In the genomic region with DNA sequence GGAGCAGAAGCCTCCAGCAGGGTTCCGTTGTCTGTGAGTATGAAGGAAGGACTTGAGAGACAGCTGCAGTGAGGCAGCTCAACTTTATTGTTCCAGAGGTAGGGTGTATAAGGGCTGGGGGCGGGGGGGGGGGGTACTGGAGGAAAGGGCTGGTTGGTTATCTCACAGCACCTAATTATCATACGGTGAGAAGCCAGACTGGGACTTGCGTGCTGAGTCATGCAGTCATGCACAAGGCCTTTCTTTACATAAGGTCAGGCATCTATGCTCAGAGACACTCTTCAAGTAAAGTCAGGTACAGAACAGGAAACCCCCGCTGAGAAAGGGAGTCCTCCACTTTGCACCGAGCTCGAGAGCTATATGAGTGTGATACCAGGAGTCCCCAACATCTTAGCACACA, we compare ENCODE assay signal across 37 mouse cellular contexts. TPM values are rescaled to one million over a fixed set of nuclear protein-coding genes. Genes with fewer than 3 reads are reported as not detected.
A peak's percentile ranks its signal among the peaks of the same experiment; 100 is the strongest.
DNase-seq lines count a peak whose midpoint lies in the region; ATAC-seq and TF ChIP-seq lines count a peak whose summit lies in the region.
"Had no signal": no experiment of that assay in that cellular context is flagged by ENCODE, and none has a peak within 500 bp of the region (broad histone marks: within the 10 kb centered on the region; RNA-seq: fewer than 3 reads in every experiment).

No protein-coding gene starts in this region.

- TF ChIP-seq POLR2A in MEL (IDR thresholded peaks at IDR 0.05; ENCODE audit: control insufficient read depth in 1 of 2, insufficient read depth in 1 of 2, low read depth in 1 of 2, low read length in 2 of 2, poor library complexity in 1 of 2), result peak in 1 of 2 experiments; percentile 44; a peak in 2 of 4 replicates

- no peak for TF ChIP-seq RAD21 in MEL (IDR thresholded peaks at IDR 0.05; ENCODE audit: low read depth, low read length)

- H3K27me3 ChIP-seq in neural tube, embryonic 15.5 days (replicated peaks), result peaks cover 34% of the 10 kb centered on the region
- no peaks in the 10 kb centered on the region for H3K27me3 ChIP-seq in MEL (ENCODE audit: control insufficient read depth in 1 of 2, insufficient read depth in 2 of 2, low read length in 2 of 2)
- H3K27me3 ChIP-seq in stomach, postnatal 0 days (ENCODE audit: control insufficient read depth, insufficient read depth, low read length), result no peaks in the 10 kb centered on the region

- H3K79me2 ChIP-seq in MEL (ENCODE audit: control insufficient read depth, insufficient read depth, low read length, poor library complexity), result no peaks in the 10 kb centered on the region

- H3K4me2 ChIP-seq in neural tube, embryonic 15.5 days, result no peak overlapping the region
- no peak overlapping the region for H3K4me2 ChIP-seq in stomach, postnatal 0 days (replicated peaks; ENCODE audit: low read depth)
- H3K4me2 ChIP-seq: heart, embryonic 11.5 days; hindbrain, embryonic 12.5 days; hindbrain, embryonic 15.5 days had no signal

- no peak overlapping the region for H3K27ac ChIP-seq in neural tube, embryonic 15.5 days (replicated peaks)
- H3K27ac ChIP-seq in MEL (ENCODE audit: control insufficient read depth, low read depth, low read length), result peak overlapping the region; percentile 46
- no peak overlapping the region for H3K27ac ChIP-seq in stomach, postnatal 0 days (replicated peaks)
- H3K27ac ChIP-seq in layer of hippocampus, adult 2 months, result no peak overlapping the region
- H3K27ac ChIP-seq: gastrocnemius, adult 2 months; hindbrain, embryonic 12.5 days; hindbrain, embryonic 15.5 days had no signal

- H3K36me3 ChIP-seq in neural tube, embryonic 15.5 days, result no peaks in the 10 kb centered on the region
- H3K36me3 ChIP-seq in MEL (ENCODE audit: control insufficient read depth in 1 of 2, insufficient read depth in 2 of 2, low read length in 2 of 2), result peaks cover 0 to 16% of the 10 kb centered on the region in 2 experiments; a peak in 2 of 4 replicates
- H3K36me3 ChIP-seq in stomach, postnatal 0 days (ENCODE audit: control insufficient read depth, insufficient read depth, low read length), result no peaks in the 10 kb centered on the region
- H3K36me3 ChIP-seq: G1E; hindbrain, embryonic 12.5 days; hindbrain, embryonic 15.5 days had no signal

- no peaks in the 10 kb centered on the region for H3K9me3 ChIP-seq in neural tube, embryonic 15.5 days (replicated peaks)
- H3K9me3 ChIP-seq in MEL (replicated peaks; ENCODE audit: insufficient read depth, low read length), result no peaks in the 10 kb centered on the region
- H3K9me3 ChIP-seq in stomach, postnatal 0 days (ENCODE audit: control insufficient read depth, low read length), result no peaks in the 10 kb centered on the region
- H3K9me3 ChIP-seq: G1E; hindbrain, embryonic 15.5 days had no signal

- TF ChIP-seq CTCF in MEL (IDR thresholded peaks at IDR 0.05 in 2 of 3, conservative IDR thresholded peaks at IDR 0.05 in 1 of 3; ENCODE audit: control insufficient read depth in 1 of 3, insufficient read depth in 1 of 3, low read depth in 2 of 3, low read length in 3 of 3, poor library complexity in 1 of 3, severe bottlenecking in 1 of 3), result no peak
- no peak for TF ChIP-seq CTCF in stomach, postnatal 0 days (IDR thresholded peaks at IDR 0.05; ENCODE audit: low read depth)
- TF ChIP-seq CTCF in layer of hippocampus, adult 2 months (conservative IDR thresholded peaks at IDR 0.05), result no peak

- no peak for ATAC-seq in neural tube, embryonic 15.5 days (ENCODE audit: low FRiP score)
- 0 out of 2 replicates have a peak, but pooled peaks have one; percentile 37 for ATAC-seq in stomach, postnatal 0 days (ENCODE audit: low FRiP score, low TSS enrichment)
- ATAC-seq in cerebellum, adult (ENCODE audit: insufficient number of reproducible peaks, low FRiP score, low TSS enrichment), result no peak
- ATAC-seq: CD4-positive, CD25-positive, alpha-beta regulatory T cell, adult 4 months; forebrain, embryonic 14.5 days; forebrain, postnatal 0 days; intestine, postnatal 0 days had no signal

- WGBS in neural tube, embryonic 15.5 days, result 78% methylated on average over 7 of the region's 7 CpGs
- WGBS in stomach, postnatal 0 days, result 59% methylated on average over 6 of the region's 7 CpGs

- H3K4me3 ChIP-seq in neural tube, embryonic 15.5 days (replicated peaks), result no peak overlapping the region
- H3K4me3 ChIP-seq in MEL (ENCODE audit: control insufficient read depth in 1 of 2, insufficient read depth in 1 of 2, low read depth in 2 of 2, low read length in 2 of 2), result peak overlapping the region; percentile 8 to 46; a peak in 3 of 4 replicates
- H3K4me3 ChIP-seq in stomach, postnatal 0 days (ENCODE audit: low read depth, low read length), result no peak overlapping the region
- no peak overlapping the region for H3K4me3 ChIP-seq in layer of hippocampus, adult 2 months
- H3K4me3 ChIP-seq: gastrocnemius, adult 2 months; hindbrain, embryonic 12.5 days; hindbrain, embryonic 15.5 days had no signal

- H3K9ac ChIP-seq in neural tube, embryonic 15.5 days (replicated peaks), result no peak overlapping the region
- H3K9ac ChIP-seq in MEL (ENCODE audit: control insufficient read depth, low read depth, low read length, poor library complexity, severe bottlenecking), result peak overlapping the region; percentile 44
- no peak overlapping the region for H3K9ac ChIP-seq in stomach, postnatal 0 days (ENCODE audit: low read length)
- H3K9ac ChIP-seq: forebrain, postnatal 0 days; hindbrain, embryonic 12.5 days; hindbrain, embryonic 15.5 days had no signal

- no peaks in the 10 kb centered on the region for H3K4me1 ChIP-seq in neural tube, embryonic 15.5 days
- H3K4me1 ChIP-seq in MEL (ENCODE audit: control insufficient read depth in 1 of 2, insufficient read depth in 2 of 2, low read length in 2 of 2), result peaks cover 10 to 31% of the 10 kb centered on the region in 2 experiments
- no peaks in the 10 kb centered on the region for H3K4me1 ChIP-seq in stomach, postnatal 0 days (replicated peaks; ENCODE audit: control insufficient read depth, insufficient read depth)
- H3K4me1 ChIP-seq: hindbrain, embryonic 12.5 days; hindbrain, embryonic 15.5 days had no signal

- DNase-seq in neural tube, embryonic 10.5 days (ENCODE audit: extremely low spot score, low spot score), result peak; percentile 10
- peak; percentile 84 for DNase-seq in MEL (ENCODE audit: low read depth, low spot score)
- no peak for DNase-seq in stomach, postnatal 0 days (ENCODE audit: low spot score)
- DNase-seq in layer of hippocampus, adult 2 months (ENCODE audit: low spot score in 2 of 2), result no peak
- DNase-seq: adrenal gland, postnatal 10 days; adrenal gland, postnatal 36 days; cerebellum, adult 11 months; cerebellum, adult 2 months; cerebellum, adult 9-11 months; cerebellum, postnatal 36 days; forebrain, postnatal 0 days; gastrocnemius, adult 2 months; gastrocnemius, postnatal 14 days; heart, adult 11 months had no signal

- TF ChIP-seq EP300 in MEL (IDR thresholded peaks at IDR 0.05; ENCODE audit: low read depth in 1 of 2, low read length in 2 of 2), result no peak
- TF ChIP-seq EP300 in stomach, postnatal 0 days (optimal IDR thresholded peaks at IDR 0.05), result no peak

TF ChIP-seq in MEL, 35 proteins besides CTCF, POLR2A, EP300 and RAD21 (continues in another document):
- no peak for TF ChIP-seq USF1 (IDR thresholded peaks at IDR 0.05; ENCODE audit: low read depth, low read length)
- no peak for TF ChIP-seq ZC3H11A (IDR thresholded peaks at IDR 0.05; ENCODE audit: low read depth, low read length)
- TF ChIP-seq ZMIZ1 (IDR thresholded peaks at IDR 0.05; ENCODE audit: low read depth, low read length), result no peak
- TF ChIP-seq ZNF384 (IDR thresholded peaks at IDR 0.05; ENCODE audit: low read depth, low read length), result no peak
- TF ChIP-seq SMC3 (IDR thresholded peaks at IDR 0.05; ENCODE audit: low read depth, low read length), result no peak
- no peak for TF ChIP-seq RCOR1 (IDR thresholded peaks at IDR 0.05; ENCODE audit: low read depth, low read length)
- no peak for TF ChIP-seq GATA1 (IDR thresholded peaks at IDR 0.05; ENCODE audit: low read depth, low read length)
- no peak; the same call in 1 of the 2 replicates for TF ChIP-seq NELFE (IDR thresholded peaks at IDR 0.05; ENCODE audit: low read depth, low read length)
- TF ChIP-seq TBP (IDR thresholded peaks at IDR 0.05; ENCODE audit: low read depth, low read length), result peak; percentile 72; the same call in 1 of the 2 replicates
- TF ChIP-seq CHD1 (IDR thresholded peaks at IDR 0.05; ENCODE audit: low read depth, low read length), result no peak
- no peak for TF ChIP-seq JUND (IDR thresholded peaks at IDR 0.05; ENCODE audit: low read depth, low read length)
- TF ChIP-seq MAZ (IDR thresholded peaks at IDR 0.05; ENCODE audit: low read depth, low read length), result no peak; the same call in 1 of the 2 replicates
- TF ChIP-seq MAX (IDR thresholded peaks at IDR 0.05; ENCODE audit: low read length), result no peak
- TF ChIP-seq ELF1 (IDR thresholded peaks at IDR 0.05; ENCODE audit: low read depth, low read length), result no peak
- no peak for TF ChIP-seq KAT2A (conservative IDR thresholded peaks at IDR 0.05; ENCODE audit: low read depth, low read length)
- peak; percentile 65; the same call in 1 of the 2 replicates for TF ChIP-seq GABPA (IDR thresholded peaks at IDR 0.05; ENCODE audit: low read depth, low read length)
- TF ChIP-seq HCFC1 (IDR thresholded peaks at IDR 0.05; ENCODE audit: low read depth, low read length), result peak; percentile 51; the same call in 1 of the 2 replicates
- no peak for TF ChIP-seq TAL1 (IDR thresholded peaks at IDR 0.05; ENCODE audit: low read length)
- no peak for TF ChIP-seq E2F4 (IDR thresholded peaks at IDR 0.05; ENCODE audit: borderline replicate concordance, low read depth, low read length)
- no peak for TF ChIP-seq MAFK (IDR thresholded peaks at IDR 0.05; ENCODE audit: borderline replicate concordance, low read depth, low read length)
- TF ChIP-seq ZKSCAN1 (IDR thresholded peaks at IDR 0.05; ENCODE audit: low read depth, low read length), result no peak
- TF ChIP-seq SIN3A (IDR thresholded peaks at IDR 0.05; ENCODE audit: low read length), result peak; percentile 37
- no peak for TF ChIP-seq POLR2AphosphoS5 (IDR thresholded peaks at IDR 0.05; ENCODE audit: borderline replicate concordance, low read depth, low read length)
- no peak for TF ChIP-seq MYB (IDR thresholded peaks at IDR 0.05; ENCODE audit: low read depth, low read length)
- peak; percentile 45; the same call in 1 of the 2 replicates for TF ChIP-seq MXI1 (IDR thresholded peaks at IDR 0.05; ENCODE audit: low read depth, low read length)
- TF ChIP-seq CHD2 (IDR thresholded peaks at IDR 0.05; ENCODE audit: low read length), result no peak
- TF ChIP-seq ETS1 (IDR thresholded peaks at IDR 0.05; ENCODE audit: low read depth, low read length), result peak; percentile 61

RNA-seq across cellular contexts. Expression of a gene that starts 12.2 kb away (rescaled TPM):
- not detected in 2 replicates for polyA plus RNA-seq in neural tube, embryonic 15.5 days (2015; fragmentation: Nextera tagmentation; extraction: Ambion mirVana)
- total RNA-seq in MEL (2012; rRNA removed), result not detected in 2 replicates
- polyA plus RNA-seq in MEL (2012; ENCODE audit: insufficient read depth in 1 of 2, insufficient read length in 2 of 2, low read depth in 1 of 2, low replicate concordance in 2 of 2, missing spikeins in 1 of 2), result not detected
- polyA plus RNA-seq in stomach, postnatal 0 days (2015; fragmentation: Nextera tagmentation; extraction: Ambion mirVana), result not detected in 2 replicates
- total RNA-seq in layer of hippocampus, adult 2 months (2021), result not detected
- total RNA-seq: adrenal gland, adult 18-20 months; adrenal gland, postnatal 10 days; adrenal gland, postnatal 36 days; forebrain, postnatal 0 days; gastrocnemius, adult 2 months; gastrocnemius, postnatal 14 days; gastrocnemius, postnatal 4 days; heart, adult 8-10 months; heart, postnatal 25 days; hematopoietic stem cell, adult 5-6 weeks had no signal
- polyA plus RNA-seq: C2C12; CD4-positive, CD25-positive, alpha-beta regulatory T cell, adult 4 months; cortical plate, adult 2 months; embryonic facial prominence, embryonic 11.5 days; embryonic facial prominence, embryonic 14.5 days; forebrain, embryonic 11.5 days; forebrain, embryonic 14.5 days; frontal cortex, adult 2 months; G1E; heart, embryonic 11.5 days; heart, embryonic 14.5 days; heart, postnatal 0 days; hindbrain, embryonic 12.5 days; hindbrain, embryonic 15.5 days; intestine, embryonic 14.5 days had no signal

Comparison
In these comparisons a context has a peak if more than half of its experiments do, and no peak if none do; other contexts are left out.
1. DNase-seq: peak in neural tube, embryonic 10.5 days (single experiment) and MEL (single experiment); none in stomach, postnatal 0 days (single experiment) and layer of hippocampus, adult 2 months (0 of 2).
2. H3K4me3 ChIP-seq: peak in MEL (2 of 2); none in neural tube, embryonic 15.5 days (single experiment), stomach, postnatal 0 days (single experiment) and layer of hippocampus, adult 2 months (single experiment).